Mouse (Mus musculus) activated CD4-positive, CD25-positive, alpha-beta regulatory T cell (primary cell): ENCODE measurements around the gene Abraxas1. TPM values are rescaled to one million over a fixed set of nuclear protein-coding genes. Genes with fewer than 3 reads are reported as not detected.

Experiments used
- polyA plus RNA-seq, 2 experiments: library from polyadenylated mRNA; unstranded; fragments of 100-300 nt; shearing (Covaris generic); gene quantifications; one replicate each; pipeline ENCODE4 v1.2.1; 2017

The Abraxas1 gene
- polyA plus RNA-seq: 10 to 100 TPM; 17.3 to 28.4 TPM

GRCm38 (mm10) chr5:100820483-100821184 lies at the start of gene Abraxas1:
TSS of gene Abraxas1 (minus strand) at chr5:100820965.

GRCm38 (mm10) chr5:100845485-100845847 lies 24.7 kb upstream of the Abraxas1 start, which contains the start of gene Gpat3:
TSS of gene Gpat3 (plus strand) at chr5:100845713.

GRCm38 (mm10) chr5:100798165-100798860 lies 22.5 kb downstream of the Abraxas1 start, which contains the start of the genes Helq and Mrps18c:
TSS of gene Helq (minus strand) at chr5:100798598.
TSS of gene Mrps18c (plus strand) at chr5:100798627.

Other genes starting within 250 kb of the Abraxas1 start
- gene Plac8, start 248.7 kb downstream of the Abraxas1 start, polyA plus RNA-seq: 10 to 100 TPM; 33.5 to 48.9 TPM
- 10 to 100 TPM; 29.6 to 30.1 TPM for gene Coq2, start 145.8 kb downstream of the Abraxas1 start, polyA plus RNA-seq
- gene Hpse, start 101.2 kb downstream of the Abraxas1 start, polyA plus RNA-seq: 1 to 10 TPM; 3.1 to 6.4 TPM
- gene Helq, start 22.4 kb downstream of the Abraxas1 start, polyA plus RNA-seq: 10 to 100 TPM; 17.4 to 23.3 TPM
- 100 to 1,000 TPM; 161 to 173 TPM for gene Mrps18c, start 22.3 kb downstream of the Abraxas1 start, polyA plus RNA-seq
- under 1 TPM; 0.64 to 0.79 TPM for gene Gpat3, start 24.7 kb upstream of the Abraxas1 start, polyA plus RNA-seq